Mouse (Mus musculus) stomach, embryonic 14.5 days (tissue): ENCODE results near the gene Hipk1. TPM values are rescaled to one million over a fixed set of nuclear protein-coding genes. Genes with fewer than 3 reads are reported as not detected.
"Not testable (repeated sequence)": the region's sequence is repeated elsewhere in the genome, so short reads cannot be mapped to it uniquely, and the experiment has no call there.

Source experiments
- ATAC-seq: fragments of 200-750 bp; cut with Nextera tagmentation; 2 replicates; pipeline ENCODE4 v1.8.0; 2017; ENCODE audit warnings: low read depth, moderate TSS enrichment; ENCODE audit not compliant: insufficient number of reproducible peaks, insufficient read depth, low FRiP score
- H3K27ac ChIP-seq: fragments of 300-500 bp; sonication (generic); 2 replicates; pipeline ENCODE4 v1.5.1; 2014; ENCODE audit warnings: mild to moderate bottlenecking, low read length, moderate library complexity, mixed read lengths
- H3K27me3 ChIP-seq: fragments of 300-500 bp; sonication (generic); 2 replicates; pipeline ENCODE4 v1.6.1; 2014; ENCODE audit warnings: low read length, control low read depth, mixed read lengths; ENCODE audit not compliant: control insufficient read depth, insufficient read depth
- H3K36me3 ChIP-seq: fragments of 300-500 bp; sonication (generic); 2 replicates; pipeline ENCODE4 v1.6.1; 2014; ENCODE audit warnings: mild to moderate bottlenecking, control low read depth, low read length, moderate library complexity, mixed read lengths; ENCODE audit not compliant: control insufficient read depth, insufficient read depth
- H3K4me1 ChIP-seq: fragments of 300-500 bp; sonication (generic); 2 replicates; pipeline ENCODE4 v1.6.1; 2014; ENCODE audit warnings: low read length, control low read depth, mixed read lengths; ENCODE audit not compliant: control insufficient read depth, insufficient read depth
- H3K4me2 ChIP-seq: fragments of 300-500 bp; sonication (generic); replicated peaks from 2 replicates; pipeline ENCODE4 v1.6.1; 2014; ENCODE audit warnings: low read depth, low read length, control low read depth
- H3K4me3 ChIP-seq: fragments of 300-500 bp; sonication (generic); 2 replicates; pipeline ENCODE4 v1.5.1; 2014; ENCODE audit warnings: low read depth, low read length, control low read depth
- H3K9ac ChIP-seq: fragments of 300-500 bp; sonication (generic); replicated peaks from 2 replicates; pipeline ENCODE4 v1.6.1; 2014; ENCODE audit warnings: low read depth, mild to moderate bottlenecking, control low read depth, low read length, moderate library complexity, mixed read lengths
- H3K9me3 ChIP-seq: fragments of 300-500 bp; sonication (generic); 2 replicates; pipeline ENCODE4 v1.6.1; 2016; ENCODE audit warnings: low read depth, low read length, control low read depth; ENCODE audit not compliant: control insufficient read depth
- WGBS: fragments of 180-500 bp; shearing (Covaris S2); extraction: QIAGEN DNeasy Blood & Tissue Kit; methylation state at CpG from one replicate; pipeline ENCODE4 v1.1.7; 2014; 5-methylcytosine and 5-hydroxymethylcytosine counted together
- polyA plus RNA-seq: library from polyadenylated mRNA; unstranded; fragments of >200 nt; fragmentation: Nextera tagmentation; extraction: Ambion mirVana; gene quantifications from 2 replicates; pipeline ENCODE4 v1.2.1, GENCODE M21; 2014

Hipk1 gene
- polyA plus RNA-seq, 1 experiment from 2014 or later, result 18.1 TPM

GRCm38 (mm10) chr3:103832426-103832825 is 41.1 kb upstream of the Hipk1 start, which contains the start of gene Bcl2l15:
Gene Bcl2l15, plus strand, starts transcription at chr3:103832601.
- H3K9me3 ChIP-seq, result no peaks in the 10 kb centered on the region
- no peaks in the 10 kb centered on the region for H3K4me1 ChIP-seq
- H3K4me2 ChIP-seq, result no peak within 1 kb of the TSS
- no peak within 1 kb of the TSS for H3K4me3 ChIP-seq
- no peaks in the 10 kb centered on the region for H3K27me3 ChIP-seq
- H3K9ac ChIP-seq, result no peak within 1 kb of the TSS
- no peaks in the 10 kb centered on the region for H3K36me3 ChIP-seq
- H3K27ac ChIP-seq, result no peak within 1 kb of the TSS
- no peak for ATAC-seq

GRCm38 (mm10) chr3:103831146-103831545 is 39.8 kb upstream of the Hipk1 start:
- no peaks in the 10 kb centered on the region for H3K4me1 ChIP-seq
- no peak overlapping the region for H3K4me3 ChIP-seq
- no peak overlapping the region for H3K4me2 ChIP-seq
- H3K27me3 ChIP-seq, result no peaks in the 10 kb centered on the region
- WGBS, result 75% methylated on average over 7 of the region's 7 CpGs
- ATAC-seq, result no peak
- no peak overlapping the region for H3K9ac ChIP-seq
- no peaks in the 10 kb centered on the region for H3K36me3 ChIP-seq
- no peak overlapping the region for H3K27ac ChIP-seq
- no peaks in the 10 kb centered on the region for H3K9me3 ChIP-seq

- 45% methylated on average over 1 of the region's 1 CpGs for WGBS
- not testable (repeated sequence) for H3K4me1 ChIP-seq, H3K4me2 ChIP-seq, ATAC-seq, H3K9me3 ChIP-seq, H3K27ac ChIP-seq, H3K4me3 ChIP-seq, H3K36me3 ChIP-seq, H3K9ac ChIP-seq, H3K27me3 ChIP-seq
Measured at GRCm38 (mm10) chr3:103830681-103831080, 39.3 kb upstream of the Hipk1 start.

GRCm38 (mm10) chr3:103829036-103829435 is 37.7 kb upstream of the Hipk1 start:
- Histone ChIP-seq H3K4me3 (no peak overlapping the region), H3K4me2 (no peak overlapping the region), H3K27me3 (no peaks in the 10 kb centered on the region), H3K9ac (no peak overlapping the region), H3K4me1 (no peaks in the 10 kb centered on the region), H3K27ac (no peak overlapping the region), H3K9me3 (no peaks in the 10 kb centered on the region), H3K36me3 (no peaks in the 10 kb centered on the region)
- WGBS, result 81% methylated on average over 3 of the region's 3 CpGs
- ATAC-seq, result no peak

- no peak for ATAC-seq
- no peak overlapping the region for H3K4me2 ChIP-seq
Measured at GRCm38 (mm10) chr3:103827548-103827947, 36.2 kb upstream of the Hipk1 start.

GRCm38 (mm10) chr3:103810967-103811366 is 19.6 kb upstream of the Hipk1 start:
- Histone ChIP-seq H3K9ac (no peak overlapping the region), H3K4me1 (peaks cover 3% of the 10 kb centered on the region; the same call in 1 of the 2 replicates), H3K4me3 (no peak overlapping the region), H3K27me3 (no peaks in the 10 kb centered on the region), H3K36me3 (peaks cover 12% of the 10 kb centered on the region), H3K9me3 (no peaks in the 10 kb centered on the region), H3K4me2 (no peak overlapping the region), H3K27ac (no peak overlapping the region)
- no peak for ATAC-seq
- WGBS, result 82% methylated on average over 6 of the region's 6 CpGs

More at GRCm38 (mm10) chr3:103827548-103827947, 36.2 kb upstream of the Hipk1 start:
- H3K4me1 ChIP-seq, result no peaks in the 10 kb centered on the region
- no peak overlapping the region for H3K9ac ChIP-seq
- no peaks in the 10 kb centered on the region for H3K9me3 ChIP-seq
- no peak overlapping the region for H3K27ac ChIP-seq
- no peaks in the 10 kb centered on the region for H3K27me3 ChIP-seq
- no peaks in the 10 kb centered on the region; the same call in 1 of the 2 replicates for H3K36me3 ChIP-seq
- H3K4me3 ChIP-seq, result no peak overlapping the region

GRCm38 (mm10) chr3:103809799-103810150 is 18.4 kb upstream of the Hipk1 start:
- H3K27ac ChIP-seq, result peak overlapping the region; percentile 88
- peaks cover 6% of the 10 kb centered on the region; the same call in 1 of the 2 replicates for H3K36me3 ChIP-seq
- peaks cover 3% of the 10 kb centered on the region; the same call in 1 of the 2 replicates for H3K4me1 ChIP-seq
- H3K9ac ChIP-seq, result peak overlapping the region; percentile 62
- H3K27me3 ChIP-seq, result no peaks in the 10 kb centered on the region
- peak overlapping the region; percentile 81 for H3K4me3 ChIP-seq
- H3K9me3 ChIP-seq, result no peaks in the 10 kb centered on the region
- H3K4me2 ChIP-seq, result peak overlapping the region; percentile 63
- 3% methylated on average over 14 of the region's 14 CpGs for WGBS
- peak; percentile 23; the same call in 1 of the 2 replicates for ATAC-seq

GRCm38 (mm10) chr3:103808891-103809798 is 17.8 kb upstream of the Hipk1 start, which contains the start of the genes Dclre1b, Ap4b1 and Gm43064:
Gene Dclre1b, minus strand, starts transcription at chr3:103809444.
Gene Ap4b1, plus strand, starts transcription at chr3:103809520.
Gene Gm43064, plus strand, starts transcription at chr3:103809573.
- H3K4me3 ChIP-seq, result peak within 1 kb of the TSS; percentile 81
- WGBS, result under 1% methylated on average over 58 of the region's 70 CpGs
- peak; percentile 97 for ATAC-seq
- H3K9me3 ChIP-seq, result no peaks in the 10 kb centered on the region
- peaks cover 12% of the 10 kb centered on the region; the same call in 1 of the 2 replicates for H3K36me3 ChIP-seq
- H3K27ac ChIP-seq, result peak within 1 kb of the TSS; percentile 88
- peak within 1 kb of the TSS; percentile 69 for H3K4me2 ChIP-seq
- peak within 1 kb of the TSS; percentile 77 for H3K9ac ChIP-seq
- H3K4me1 ChIP-seq, result peaks cover 3% of the 10 kb centered on the region; the same call in 1 of the 2 replicates
- H3K27me3 ChIP-seq, result no peaks in the 10 kb centered on the region
